Mouse (Mus musculus) bone marrow, adult 2 months (tissue): ENCODE results near the gene Ptov1.

ENCODE experiments used
- CTCF ChIP-seq: fragments of 200-500 bp; IDR thresholded peaks from 2 replicates; pipeline ENCODE4 v1.5.1; 2011; ENCODE audit warnings: low read length, control low read depth; ENCODE audit not compliant: control insufficient read depth, insufficient read depth
- POLR2A ChIP-seq: fragments of 200-500 bp; IDR thresholded peaks from 2 replicates; pipeline ENCODE4 v1.6.1; 2011; ENCODE audit warnings: low read depth, mild to moderate bottlenecking, control low read depth, low read length, borderline replicate concordance; ENCODE audit not compliant: control insufficient read depth

GRCm38 (mm10) chr7:44861429-44861816, 8.2 kb downstream of the Ptov1 start:
- 0 out of 2 replicates have a peak, but pooled peaks have one; percentile 2 for TF ChIP-seq CTCF
- TF ChIP-seq POLR2A: no peak; the same call in 1 of the 2 replicates
